Mouse (Mus musculus): ENCODE data around the gene Wnt4. TPM values are rescaled to one million over a fixed set of nuclear protein-coding genes. Genes with fewer than 3 reads are reported as not detected.

Gene Wnt4
- total RNA-seq (2015; ENCODE audit: low replicate concordance), result not detected in 2 replicates
- total RNA-seq (2017; ENCODE audit: low replicate concordance), result 0.98 TPM in 1 of 2 replicates, not detected in the other

DNA sequence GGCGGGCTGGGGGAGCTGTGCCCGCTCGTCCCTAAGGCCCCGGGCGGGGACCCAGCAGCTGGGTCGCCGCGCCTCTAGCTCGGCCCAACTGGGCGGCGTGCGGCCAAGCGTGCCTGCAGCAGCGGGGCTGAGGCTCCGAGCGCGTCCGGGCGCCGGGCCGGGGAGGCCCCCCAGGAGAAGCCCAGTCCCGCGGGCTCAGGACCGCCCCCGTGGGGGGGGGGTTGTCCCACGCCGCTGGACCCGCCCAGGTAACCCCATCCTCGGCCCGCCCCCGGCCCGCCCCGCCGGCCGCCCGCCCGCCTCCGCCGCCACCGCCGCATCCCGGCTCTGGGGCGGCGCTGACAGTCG, at the start of gene Wnt4:
Gene Wnt4, plus strand, starts transcription at position 324 of the 348 bp plus-strand sequence.
- ATAC-seq (replicated peaks; ENCODE audit: low FRiP score, poor library complexity, severe bottlenecking), result no peak

DNA sequence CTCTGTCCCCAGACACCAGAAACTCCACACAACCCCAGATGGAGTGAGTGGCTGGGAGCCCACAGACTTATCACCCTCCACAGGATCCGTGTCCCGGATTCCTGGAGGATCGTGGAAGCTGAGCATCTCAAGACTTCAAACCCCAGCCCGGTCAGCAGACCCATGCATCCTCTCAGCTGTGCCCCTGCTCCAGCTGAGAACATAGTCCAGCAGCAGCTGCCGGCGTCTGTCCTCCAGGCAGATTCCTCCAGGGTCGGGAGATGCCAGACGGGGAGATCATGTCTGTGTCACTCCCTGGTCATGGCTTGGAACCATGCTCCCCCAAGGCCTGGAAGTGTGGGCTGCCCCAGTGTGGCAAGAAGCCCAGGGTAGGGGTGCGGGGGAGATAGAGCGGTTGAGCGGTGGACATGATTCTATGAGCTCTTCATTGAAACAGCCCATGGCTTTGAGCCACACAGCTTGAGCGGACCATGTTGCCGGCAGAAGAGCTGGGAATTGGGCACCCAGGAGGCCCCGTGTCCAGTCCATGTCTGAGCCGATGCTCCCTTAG, 48.6 kb upstream of the Wnt4 start:
- ATAC-seq (replicated peaks; ENCODE audit: low FRiP score, poor library complexity, severe bottlenecking), result no peak

DNA sequence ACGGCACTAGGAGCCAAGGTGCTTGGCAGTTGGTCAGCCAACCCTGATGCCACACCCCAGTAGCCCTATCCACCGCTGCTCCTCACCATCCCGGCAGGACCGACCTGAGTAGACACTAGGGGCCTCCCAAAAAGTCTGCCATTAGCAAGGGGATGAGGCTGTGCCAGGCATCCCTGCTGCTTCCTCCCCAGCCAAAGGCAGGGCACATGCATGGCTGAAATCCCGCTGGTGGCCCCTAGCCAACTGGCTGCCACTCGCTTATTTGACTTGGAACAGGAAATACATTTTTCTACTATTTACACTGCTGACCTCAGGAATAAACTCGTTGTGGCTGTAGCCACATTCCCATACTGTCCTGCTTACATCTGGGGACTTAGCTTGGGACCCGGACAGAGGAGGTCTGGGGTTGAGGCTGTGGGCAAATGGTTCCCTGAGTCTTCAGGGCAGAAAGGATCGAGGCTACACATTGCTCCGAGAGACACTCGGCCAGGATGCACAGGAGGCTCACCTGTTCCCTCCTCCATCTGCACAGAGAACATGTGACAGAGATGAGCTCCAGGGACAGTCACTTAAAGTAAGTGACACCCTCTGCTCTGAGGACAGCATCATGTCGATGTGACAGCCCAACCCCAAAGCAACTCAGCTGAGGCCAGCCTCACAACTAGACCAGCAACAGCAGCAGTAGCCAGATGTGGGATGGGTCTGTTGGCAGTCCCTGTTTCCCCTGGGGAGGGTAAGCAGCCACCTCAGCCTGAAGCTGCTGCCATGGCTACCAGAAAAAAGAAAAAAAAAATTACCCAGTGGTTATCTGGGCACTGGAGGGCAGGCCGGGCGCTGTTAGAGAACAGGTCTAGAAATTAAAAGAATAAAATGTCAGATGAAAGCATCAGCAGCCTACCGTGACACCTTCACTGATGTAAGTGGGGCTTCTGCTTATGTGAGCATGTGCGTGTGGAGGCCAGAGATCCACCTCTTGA, 45.5 kb upstream of the Wnt4 start:
- no peak for ATAC-seq (replicated peaks; ENCODE audit: low FRiP score, poor library complexity, severe bottlenecking)

DNA sequence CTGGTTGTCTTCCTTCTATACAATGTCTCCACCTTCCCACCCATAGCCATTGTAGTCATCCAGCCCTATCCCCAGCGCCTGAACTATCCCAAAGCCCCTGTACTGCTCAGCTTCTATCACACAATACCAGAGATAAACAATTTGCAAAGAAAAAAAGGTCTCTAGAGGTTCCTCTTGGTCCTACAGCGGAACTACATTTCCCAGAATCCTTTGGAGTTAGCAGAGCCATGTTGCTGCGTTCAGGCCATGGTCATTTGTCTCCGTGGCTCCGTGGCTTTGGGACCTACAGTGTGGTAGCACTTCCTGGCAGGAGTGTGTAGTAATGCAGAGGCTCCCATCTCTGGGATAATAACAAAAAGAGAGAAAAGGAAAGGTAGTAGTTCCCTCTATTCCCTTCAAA, 43.7 kb upstream of the Wnt4 start:
- ATAC-seq (replicated peaks; ENCODE audit: low FRiP score, poor library complexity, severe bottlenecking), result no peak

DNA sequence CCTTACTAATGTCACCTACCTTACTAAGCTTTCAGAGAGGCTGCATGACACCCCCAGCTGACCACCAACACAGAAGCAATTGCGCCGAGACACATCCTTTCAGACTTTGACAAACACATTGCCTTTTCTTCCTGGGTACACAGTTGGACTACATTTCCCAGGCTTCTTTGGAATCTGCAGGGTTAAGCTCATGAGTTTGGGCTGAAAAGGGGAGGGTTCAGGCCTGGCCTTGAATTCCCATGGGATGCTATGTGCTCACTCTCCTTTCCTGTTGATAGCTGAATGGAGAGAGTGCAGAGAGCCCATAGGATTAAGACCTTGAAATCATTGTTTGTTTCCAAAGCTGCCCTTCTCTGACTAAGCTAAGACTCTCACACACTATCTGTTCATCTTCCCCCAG, 42.8 kb upstream of the Wnt4 start:
- ATAC-seq (replicated peaks; ENCODE audit: low FRiP score, poor library complexity, severe bottlenecking), result no peak

DNA sequence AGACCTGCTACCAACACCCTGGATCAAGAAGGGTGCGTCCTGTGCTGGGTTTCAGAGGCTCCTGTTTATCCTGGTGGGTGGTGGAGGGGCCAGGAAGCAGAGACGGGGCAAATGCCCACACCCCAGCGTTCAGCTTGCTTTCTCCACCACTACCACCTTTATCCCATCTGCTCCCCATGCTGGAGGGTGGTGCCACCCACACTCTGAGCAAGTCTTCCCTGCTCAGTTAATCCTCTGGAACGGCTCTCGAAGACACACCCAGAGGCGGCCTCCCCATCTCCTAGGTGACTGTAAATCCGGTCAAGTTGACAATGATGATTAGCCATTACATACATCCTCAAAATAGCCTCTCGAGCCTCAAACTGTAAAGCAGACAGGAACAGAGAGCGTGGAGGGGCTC, 41.9 kb upstream of the Wnt4 start:
- ATAC-seq (replicated peaks; ENCODE audit: low FRiP score, poor library complexity, severe bottlenecking), result no peak

DNA sequence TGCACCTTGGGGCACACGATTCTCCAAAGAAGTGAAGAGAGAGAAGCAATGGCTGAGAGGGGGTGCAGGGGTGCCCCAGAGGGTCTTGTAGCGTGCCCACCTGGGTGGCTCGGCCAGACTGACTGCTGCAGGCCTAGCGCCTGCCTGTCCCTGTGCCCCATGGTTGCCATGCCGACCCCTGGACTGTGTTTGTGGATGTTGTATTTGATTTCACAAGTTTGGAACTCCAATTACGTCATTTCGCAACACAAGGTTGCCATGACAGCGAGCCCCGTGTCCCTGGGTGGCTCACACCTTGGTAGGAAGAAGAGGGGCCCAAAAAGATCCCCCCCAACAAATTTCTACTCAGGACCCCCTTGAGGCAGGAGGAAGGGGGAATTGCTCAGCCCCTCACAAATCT, 32.4 kb upstream of the Wnt4 start:
- ATAC-seq (replicated peaks; ENCODE audit: low FRiP score, poor library complexity, severe bottlenecking), result no peak

DNA sequence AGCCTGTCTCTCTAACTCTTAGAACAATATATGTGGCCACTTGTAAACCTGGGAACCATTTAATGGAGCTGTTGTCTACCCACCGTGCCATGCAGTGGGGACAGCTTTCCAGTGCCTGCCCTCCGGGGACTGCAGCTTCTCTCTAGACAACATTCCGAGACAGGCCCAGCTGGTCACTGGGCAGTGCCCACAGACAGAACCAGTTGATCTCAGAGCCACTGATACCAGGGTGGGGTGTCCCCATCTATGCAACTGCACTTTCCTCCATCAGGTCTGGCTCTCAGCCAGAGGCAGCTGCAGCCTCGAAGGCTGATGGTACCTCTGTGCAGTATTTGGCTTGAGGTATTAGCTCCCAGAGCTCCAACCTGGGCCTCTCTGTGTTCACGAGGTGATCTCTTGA, 27.0 kb upstream of the Wnt4 start:
- ATAC-seq (replicated peaks; ENCODE audit: low FRiP score, poor library complexity, severe bottlenecking), result no peak

DNA sequence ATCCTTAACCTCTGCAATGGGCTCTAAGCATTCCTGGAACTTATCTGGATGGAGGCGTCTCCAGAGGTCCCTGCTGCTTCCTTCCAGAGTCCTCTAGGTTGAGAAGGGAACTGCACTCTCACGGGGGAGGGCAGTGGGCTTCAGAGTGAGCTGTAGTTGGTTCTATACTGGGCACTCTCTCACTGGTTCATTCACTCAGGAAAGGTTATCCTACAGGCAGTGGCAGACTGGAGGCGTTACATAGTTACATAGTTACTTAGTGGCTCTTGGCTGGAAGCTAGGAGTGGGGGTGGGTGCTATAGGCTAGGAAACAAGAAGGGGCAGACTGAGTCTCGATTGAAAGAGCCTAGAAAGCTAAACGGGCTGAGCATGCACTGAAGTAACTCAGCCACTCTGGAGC, 26.4 kb upstream of the Wnt4 start:
- ATAC-seq (replicated peaks; ENCODE audit: low FRiP score, poor library complexity, severe bottlenecking), result no peak

DNA sequence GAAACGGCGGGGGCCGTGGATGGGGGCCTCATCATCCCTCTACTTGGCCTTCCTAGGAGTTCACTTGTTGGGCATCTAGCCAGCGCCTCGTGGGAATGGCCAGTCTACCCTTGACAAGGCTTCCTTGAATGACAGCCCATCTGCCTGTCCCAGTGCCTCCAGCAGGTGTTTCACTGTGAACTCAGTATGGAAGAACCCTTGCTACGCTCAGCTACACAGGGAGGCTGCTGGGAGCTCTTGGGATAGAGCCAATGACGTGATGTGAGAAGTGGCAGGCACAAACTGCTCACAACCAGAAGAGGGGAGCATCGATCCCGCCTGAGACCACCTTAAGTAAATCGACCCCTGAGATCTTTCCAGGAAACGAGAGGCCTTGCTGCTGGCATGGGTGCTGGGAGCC, 23.7 kb upstream of the Wnt4 start:
- ATAC-seq (replicated peaks; ENCODE audit: low FRiP score, poor library complexity, severe bottlenecking), result no peak

DNA sequence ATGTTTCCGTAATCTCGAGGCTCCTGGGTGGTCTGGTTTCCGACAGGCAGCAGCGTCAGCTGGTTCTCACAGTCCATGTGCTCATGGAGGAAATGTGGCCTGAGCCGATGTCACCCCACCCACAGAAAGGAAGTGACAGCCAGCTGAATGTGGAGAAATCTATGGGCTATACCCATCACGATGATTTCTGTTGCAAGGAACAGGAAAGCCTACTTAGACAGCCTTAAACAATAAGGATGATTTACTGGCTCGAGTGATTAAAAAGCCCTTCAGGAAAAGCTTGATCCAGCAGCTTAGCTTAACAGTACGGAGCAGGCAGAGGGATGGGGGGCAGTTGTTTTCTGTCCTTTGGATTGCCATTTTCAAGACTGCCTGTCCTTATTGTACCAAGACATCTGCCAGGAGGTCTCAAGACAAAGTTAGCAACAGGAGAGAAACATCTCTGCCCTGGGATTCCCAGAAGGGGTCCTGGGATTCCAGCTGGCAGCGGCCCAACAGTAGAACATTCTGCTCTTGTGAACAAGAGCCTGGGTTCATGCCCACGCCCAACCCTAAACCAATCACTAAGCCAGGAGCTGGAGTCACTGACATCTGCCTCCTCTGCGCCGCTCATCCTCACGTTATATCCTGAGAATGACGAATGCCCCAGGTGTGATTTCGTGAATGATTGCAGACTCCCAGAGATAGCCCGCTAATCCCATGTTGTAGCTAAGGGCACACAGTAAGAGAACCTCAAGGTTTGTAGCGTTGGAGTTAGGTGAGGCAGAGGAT, 22.9 kb upstream of the Wnt4 start:
- no peak for ATAC-seq (replicated peaks; ENCODE audit: low FRiP score, poor library complexity, severe bottlenecking)

DNA sequence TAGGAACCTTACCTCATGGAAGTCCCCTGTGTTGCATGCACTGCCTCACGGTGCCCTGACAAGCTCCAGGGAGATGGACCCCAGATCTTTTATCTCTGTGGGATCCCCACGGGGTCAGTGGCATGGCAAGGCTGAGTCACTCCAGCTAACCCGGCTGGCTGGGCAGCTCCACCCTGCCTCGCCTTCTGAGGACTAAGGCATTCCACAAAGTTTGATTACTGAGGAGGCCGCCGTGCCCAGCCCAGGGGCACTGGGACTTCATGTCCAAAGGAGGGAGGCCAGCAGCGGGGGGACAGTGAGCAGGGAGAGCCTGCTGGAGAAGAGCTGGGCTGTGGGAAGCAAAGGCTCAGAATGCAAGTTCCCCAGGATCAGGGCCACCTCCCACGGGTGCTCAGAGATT, 21.7 kb upstream of the Wnt4 start:
- ATAC-seq (replicated peaks; ENCODE audit: low FRiP score, poor library complexity, severe bottlenecking), result no peak

DNA sequence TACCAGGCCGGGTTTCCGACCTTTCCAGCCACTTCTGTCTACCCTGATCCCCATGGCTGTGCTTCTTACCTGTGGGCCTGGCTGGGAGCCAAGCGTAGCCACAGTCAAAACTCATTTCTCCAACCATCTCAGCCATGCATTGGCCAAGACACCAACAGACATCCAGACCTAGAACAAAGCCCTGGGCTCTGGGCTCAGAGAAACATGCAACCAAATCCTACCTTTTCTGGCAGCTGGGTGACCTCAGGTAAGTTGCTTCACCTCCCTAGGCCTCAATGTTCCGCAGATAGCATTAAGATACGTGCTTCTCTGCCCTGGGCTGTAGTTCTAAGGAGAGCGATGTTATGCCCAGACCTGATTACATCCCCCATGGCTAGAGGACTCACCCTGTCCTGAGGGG, 15.5 kb upstream of the Wnt4 start:
- ATAC-seq (replicated peaks; ENCODE audit: low FRiP score, poor library complexity, severe bottlenecking), result no peak

DNA sequence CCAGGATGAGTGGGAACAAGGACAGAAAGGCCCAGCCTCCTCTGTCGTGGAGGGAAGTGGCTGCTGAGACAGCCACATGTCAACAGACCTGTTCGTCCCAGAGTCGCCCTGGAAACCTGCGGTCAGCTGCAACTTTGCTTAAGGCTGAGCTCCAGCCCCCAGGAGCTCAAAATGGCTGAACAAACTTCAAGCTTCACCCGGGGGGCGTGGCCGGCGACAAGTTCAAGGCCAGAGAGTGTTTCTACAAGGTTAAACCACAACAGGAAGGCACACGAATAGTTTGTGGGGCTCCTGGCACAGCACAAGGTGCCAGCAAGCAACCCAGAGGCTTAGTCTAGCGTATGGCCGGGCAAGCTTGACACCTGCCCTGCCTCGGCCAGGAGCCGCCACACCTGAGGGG, 13.2 kb upstream of the Wnt4 start:
- ATAC-seq (replicated peaks; ENCODE audit: low FRiP score, poor library complexity, severe bottlenecking), result no peak

DNA sequence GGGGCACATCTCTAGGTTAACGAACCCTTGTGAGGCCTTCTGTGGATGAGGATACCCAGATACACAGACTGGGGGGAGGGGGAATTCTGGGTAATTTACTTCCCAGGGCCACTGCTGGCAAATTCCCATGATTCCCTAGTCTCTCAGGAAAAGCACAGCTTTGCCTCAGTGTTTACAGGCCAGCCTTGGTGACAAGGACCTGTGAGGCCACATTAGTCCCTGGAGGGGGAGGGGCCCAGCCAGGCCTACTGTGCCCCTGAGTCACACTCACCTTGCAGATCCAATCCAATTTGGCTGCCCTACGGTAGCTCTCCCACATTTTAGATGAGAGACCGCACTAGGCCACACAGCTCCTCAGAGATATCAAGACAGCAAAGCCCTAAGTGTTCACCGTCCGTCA, 12.2 kb upstream of the Wnt4 start:
- no peak for ATAC-seq (replicated peaks; ENCODE audit: low FRiP score, poor library complexity, severe bottlenecking)

DNA sequence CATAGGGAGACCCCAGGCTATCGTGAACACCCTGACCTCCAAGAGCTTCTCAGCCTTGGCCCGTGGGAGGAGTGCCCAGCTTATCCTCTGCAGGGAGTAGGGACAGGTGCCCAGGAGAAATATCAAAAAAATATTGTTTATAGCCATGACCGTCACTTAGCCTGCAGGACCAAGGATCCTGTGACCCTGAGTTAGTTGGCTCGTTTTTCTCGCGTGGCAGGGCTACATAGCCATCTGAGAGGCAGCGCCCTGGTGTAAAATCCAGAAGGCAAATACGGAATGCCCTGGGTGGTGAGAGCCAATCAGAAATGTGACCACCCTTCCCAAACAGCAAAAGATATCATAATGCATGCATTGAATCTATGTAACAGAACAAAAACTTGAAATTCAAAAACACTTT, 8.7 kb upstream of the Wnt4 start:
- ATAC-seq (replicated peaks; ENCODE audit: low FRiP score, poor library complexity, severe bottlenecking), result no peak

DNA sequence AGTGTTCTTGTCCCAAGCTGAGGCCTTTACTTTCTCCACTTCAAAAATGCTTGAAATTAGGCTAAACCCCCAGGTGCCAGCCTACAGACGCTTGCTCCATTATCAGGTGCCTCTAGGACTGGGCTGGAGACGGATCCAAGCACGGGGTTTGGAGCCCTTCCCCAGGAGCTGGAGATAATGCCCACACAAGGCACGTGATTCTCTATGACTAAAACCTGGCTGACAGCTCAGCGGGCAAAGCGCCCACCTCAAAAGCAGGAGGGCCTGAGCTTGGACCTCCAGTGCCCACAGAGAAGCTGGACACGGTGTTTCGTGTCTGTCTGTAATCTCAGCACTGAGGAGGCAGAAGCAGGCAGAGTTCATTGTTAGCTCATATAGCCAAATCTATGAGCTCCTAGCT, 5.4 kb upstream of the Wnt4 start:
- no peak for ATAC-seq (replicated peaks; ENCODE audit: low FRiP score, poor library complexity, severe bottlenecking)

DNA sequence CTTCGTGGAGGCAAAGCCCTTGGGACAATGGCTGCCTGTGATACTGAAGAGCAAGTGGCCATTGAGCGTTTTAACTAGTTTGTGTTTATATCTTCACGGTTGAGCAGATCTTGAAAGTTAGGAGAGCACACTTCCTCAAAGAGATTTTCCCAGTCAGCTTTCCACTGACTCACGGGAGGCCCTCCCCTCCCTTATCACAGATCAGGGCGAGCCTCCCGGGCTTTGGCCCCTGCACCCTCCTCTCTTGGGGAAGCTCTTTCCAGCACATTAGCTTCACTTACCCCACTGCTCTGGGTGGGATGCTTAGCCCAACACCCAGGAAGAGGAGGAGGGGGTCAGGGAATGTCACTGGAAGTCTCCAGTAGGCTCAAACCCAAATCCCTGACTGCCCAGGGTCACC, 3.0 kb upstream of the Wnt4 start:
- ATAC-seq (replicated peaks; ENCODE audit: low FRiP score, poor library complexity, severe bottlenecking), result no peak

DNA sequence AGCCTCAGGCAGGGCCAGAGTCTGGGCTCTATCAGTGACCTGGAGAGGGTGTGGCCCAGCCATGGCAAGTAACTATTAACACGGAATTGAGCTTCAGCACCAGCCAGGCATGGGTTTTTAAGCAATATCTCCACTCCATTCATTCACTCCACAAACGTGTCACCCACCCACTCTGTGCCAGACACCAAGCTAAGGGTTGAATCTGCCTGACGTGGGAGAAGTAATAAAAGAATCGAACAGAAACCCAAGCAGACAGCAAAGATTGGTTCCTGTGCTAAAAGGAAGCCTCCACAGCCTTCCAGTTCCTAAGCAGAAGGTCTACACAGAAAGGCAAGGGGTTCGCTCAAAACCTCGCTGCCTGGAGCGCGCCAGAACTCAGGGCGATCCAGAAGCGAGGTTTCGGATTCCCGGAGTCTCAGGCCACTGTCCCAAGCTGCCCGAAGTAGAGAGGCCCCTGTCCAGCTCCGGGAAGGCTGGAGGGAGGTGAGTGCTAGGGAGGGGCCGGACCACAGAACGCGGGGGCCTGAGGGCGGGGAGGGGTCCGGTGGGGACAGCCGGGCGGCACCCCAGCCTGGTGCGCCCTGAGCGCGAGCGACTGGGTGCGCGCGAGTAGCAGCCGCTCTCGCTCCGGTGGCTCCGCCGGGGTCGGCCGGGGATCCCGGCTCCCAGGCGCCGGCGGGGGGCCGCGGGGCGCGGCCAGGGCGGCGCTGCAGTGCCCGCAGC, 685 bp upstream of the Wnt4 start:
- no peak for ATAC-seq (replicated peaks; ENCODE audit: low FRiP score, poor library complexity, severe bottlenecking)

DNA sequence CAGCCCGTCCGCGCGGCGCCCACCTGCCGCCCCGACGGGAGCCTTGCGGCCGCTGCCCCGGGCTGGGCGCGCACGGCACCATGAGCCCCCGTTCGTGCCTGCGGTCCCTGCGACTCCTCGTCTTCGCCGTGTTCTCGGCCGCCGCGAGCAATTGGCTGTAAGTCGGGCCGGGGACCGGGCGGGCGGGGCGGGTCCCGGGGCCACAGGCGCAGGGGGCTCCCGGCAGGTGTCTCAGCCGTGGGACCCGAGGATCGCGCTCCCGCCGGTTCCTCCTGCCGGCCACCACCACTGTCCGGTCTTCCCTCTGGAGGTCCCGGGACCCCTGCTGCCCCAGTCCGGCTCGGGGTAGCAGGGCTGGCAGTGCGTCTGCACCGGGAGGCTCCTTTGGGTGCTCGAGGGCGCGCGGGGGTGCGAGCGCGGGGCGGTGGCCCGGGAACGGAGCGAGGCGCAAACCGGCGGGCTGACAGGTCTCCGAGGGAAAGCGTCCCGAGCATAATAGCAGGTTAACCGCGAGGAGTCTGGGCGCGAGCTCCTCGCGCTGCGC, 383 bp downstream of the Wnt4 start:
- no peak for ATAC-seq (replicated peaks; ENCODE audit: low FRiP score, poor library complexity, severe bottlenecking)
